Mouse (Mus musculus) kidney, postnatal 25 days (tissue): Measurements from ENCODE around the gene Hc.
A peak's percentile ranks its signal among the peaks of the same experiment; 100 is the strongest.

Experiments used
- DNase-seq, 2 experiments: peaks; one replicate each; pipeline ENCODE4 v3.0.0; 2021; ENCODE audit warnings: mixed read lengths in 2 of 2

The Hc gene

DNA sequence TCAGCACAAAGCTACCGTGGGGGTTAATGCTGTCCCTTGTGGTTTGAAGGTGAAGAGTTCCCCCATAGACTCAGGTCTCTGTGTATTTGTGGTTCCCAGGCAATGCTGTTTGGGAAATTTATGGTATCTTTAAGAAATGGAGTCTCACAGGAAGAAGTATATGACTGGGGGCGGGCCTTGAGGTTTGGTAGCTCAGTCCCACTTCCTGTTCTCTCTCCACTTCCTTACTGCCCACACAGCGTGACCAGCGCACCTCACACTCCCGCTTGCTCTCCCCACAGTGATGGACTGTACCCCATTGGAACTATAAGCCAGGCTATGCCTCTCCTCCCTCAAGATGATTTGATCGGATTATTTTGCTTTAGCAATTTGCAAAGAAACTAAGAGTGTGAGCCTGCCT is 84.8 kb downstream of the Hc start:
- no peak for DNase-seq

DNA sequence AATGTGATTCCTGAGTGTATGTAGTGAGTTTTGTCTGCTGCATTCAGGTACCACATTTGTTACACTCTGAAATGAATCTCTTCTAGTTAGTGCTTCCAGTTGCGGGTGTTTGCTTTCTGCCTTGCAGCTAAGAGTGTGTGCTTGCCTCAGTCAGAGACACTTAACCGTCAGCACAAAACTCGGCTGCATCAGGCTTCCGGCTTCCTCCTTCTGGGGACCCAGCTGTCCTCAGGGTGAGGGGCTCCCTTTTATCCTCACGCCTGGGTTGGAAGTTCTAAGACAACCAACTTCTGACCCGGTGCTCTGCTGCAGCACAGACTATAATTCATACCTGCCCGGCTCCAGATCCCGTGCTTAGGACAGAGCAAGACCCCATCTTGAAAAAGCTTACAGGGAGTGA is 88.2 kb downstream of the Hc start:
- no peak for DNase-seq

DNA sequence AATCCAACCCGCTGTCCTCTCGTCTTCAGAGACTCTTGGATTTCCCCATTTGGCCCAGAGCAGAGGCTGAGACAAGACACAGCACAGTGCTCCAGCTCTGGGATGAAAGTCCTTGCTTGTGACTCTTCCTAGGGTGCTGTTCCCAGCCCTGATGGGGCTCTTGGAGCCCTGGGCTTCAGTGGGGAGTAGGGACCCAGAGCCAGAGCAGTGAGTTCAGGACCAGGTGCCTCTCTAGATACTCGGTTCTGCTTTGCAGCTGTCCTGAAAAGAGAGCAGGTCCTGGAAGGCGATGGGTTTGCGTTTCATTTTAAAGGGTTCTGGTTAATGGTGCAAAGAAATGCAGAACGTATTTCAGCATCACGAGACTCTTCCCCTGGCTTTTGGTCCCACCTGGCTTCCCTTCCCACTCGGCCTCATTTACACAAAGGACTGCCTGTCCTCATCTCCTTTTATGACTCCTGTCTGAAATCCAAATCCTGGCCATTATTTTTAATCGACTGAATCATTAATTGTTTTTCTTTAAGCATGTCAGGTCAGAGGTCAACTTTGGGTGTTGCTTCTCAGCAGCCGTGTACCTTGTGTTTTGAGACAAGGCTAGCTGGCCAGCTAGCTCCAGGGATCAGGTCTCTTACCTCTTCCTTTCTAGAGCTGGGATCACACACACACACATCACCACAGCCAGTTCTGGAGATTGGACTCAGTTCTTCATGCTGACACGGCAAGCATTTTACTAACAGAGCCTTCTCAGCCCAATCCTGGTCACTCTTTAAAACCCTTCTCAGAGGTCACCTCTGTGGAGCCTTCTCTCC is 90.0 kb downstream of the Hc start:
- no peak for DNase-seq

DNA sequence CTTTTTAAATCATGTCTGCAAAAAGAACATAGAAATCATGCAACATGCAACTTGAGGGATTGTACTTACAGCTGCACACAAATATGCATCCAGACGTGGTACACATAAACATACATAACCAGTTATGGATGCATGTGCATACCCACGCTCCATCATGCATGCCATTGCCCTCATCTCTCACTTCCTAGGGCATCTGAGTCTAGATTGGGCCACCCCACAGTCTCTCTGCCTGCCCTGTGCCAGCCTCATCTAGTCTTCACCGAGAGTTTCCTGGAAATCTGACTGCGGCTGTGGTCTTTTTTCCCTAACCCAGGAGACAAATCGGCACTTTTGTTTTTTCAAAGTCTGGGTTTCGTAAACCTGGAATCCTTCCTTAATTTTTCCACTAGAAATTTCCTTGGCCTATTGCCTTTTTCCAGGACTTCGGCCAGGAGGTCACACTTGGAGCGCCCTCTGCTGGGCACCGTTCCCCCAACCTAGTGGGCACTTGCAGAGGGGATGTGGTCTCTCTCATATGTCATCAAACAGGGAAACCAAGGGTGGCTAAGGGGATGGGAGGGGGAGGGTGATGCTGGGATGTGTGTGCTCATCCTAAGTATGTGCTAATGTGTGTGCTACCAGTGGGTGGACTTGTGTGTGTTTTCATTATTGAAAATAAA is 91.0 kb downstream of the Hc start:
- DNase-seq = peak; percentile 83 to 94

DNA sequence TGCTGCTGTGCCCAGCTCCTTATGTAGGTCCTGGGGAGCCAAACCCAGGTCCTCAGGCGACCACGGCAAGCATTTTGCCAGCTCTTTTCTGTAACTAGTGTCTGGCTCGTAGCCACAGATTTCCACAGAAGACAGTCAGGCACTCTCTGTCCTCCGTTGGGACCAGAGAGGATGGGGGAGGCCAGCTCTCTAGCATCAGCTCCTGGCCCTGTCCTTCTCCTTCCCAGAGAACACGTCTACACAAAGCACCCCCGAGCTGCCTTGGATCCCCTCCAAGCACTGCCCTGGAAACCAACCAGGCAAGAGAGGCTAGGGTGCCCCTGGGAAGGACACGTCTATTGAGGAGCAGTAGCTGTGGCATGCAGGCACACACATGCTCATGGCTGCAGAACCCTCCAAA is 92.1 kb downstream of the Hc start:
- peak in 1 of 2 experiments; percentile 44 for DNase-seq

DNA sequence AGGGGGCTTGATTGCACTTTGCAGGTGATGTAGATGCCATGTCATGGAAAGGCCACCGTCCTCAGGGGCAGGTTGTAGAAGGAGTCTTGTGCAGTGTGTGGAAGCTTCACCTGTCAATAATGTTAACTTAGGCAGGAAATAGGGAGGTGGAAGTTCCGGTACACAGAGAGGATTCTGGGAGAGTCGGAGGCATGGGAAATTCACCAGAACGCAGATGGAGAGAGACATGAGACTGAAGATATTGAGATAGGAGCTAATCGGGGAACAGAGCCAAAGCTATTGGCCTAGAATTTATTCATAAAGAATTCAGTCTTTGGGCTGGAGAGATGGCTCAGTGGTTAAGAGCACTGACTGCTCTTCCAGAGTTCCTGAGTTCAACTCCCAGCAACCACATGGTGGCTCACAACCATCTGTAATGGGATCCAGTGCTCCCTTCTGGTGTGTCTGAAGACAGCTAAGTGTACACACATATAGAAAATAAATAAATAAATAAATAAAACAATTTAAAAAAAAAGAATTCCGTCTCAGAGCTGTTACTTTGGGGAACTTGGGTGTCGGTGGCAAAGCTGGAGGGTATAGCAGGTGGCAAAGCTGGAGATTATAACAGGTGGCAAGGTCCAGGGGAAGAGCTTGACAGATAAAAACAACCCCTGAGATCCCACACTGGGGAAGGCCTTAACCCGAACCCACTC is 94.8 kb downstream of the Hc start:
- no peak for DNase-seq

DNA sequence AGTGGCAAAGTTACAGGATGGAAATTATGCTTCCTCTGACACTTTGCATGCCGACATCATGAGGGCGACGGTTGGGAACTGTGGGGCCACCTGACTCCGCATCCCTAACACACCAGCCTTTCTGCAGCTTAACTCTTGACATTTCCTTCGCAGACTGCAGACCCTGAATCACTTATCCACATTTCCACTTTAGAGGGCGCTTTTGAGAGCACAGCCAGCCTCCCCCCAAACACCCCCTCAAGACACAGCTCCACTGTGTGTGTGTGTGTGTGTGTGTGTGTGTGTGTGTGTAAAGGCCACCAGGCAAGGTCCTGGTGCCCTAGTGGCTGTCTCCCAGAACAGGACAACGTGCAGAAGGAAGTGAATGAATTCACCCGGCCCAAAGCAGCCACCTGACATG is 95.4 kb downstream of the Hc start:
- DNase-seq = no peak

DNA sequence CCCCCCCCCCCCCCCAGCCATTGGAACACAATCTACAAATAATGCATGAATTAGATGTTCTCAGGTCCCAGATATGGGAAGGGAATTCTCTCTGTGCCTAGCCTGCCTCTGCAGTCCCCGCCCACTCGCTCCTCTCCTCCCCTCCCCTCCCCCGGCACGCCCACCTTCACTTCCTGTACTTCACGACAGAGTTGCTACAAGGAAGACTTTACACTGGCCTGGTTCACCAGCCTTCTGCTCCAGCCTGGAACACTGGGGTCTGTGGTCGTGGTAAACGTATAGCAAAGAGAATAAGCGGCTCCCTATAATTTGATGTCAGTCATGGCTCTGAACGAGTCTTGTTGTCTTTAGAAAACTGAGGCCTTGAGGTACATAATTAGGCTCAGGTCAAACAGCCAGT is 95.9 kb downstream of the Hc start:
- DNase-seq = peak; percentile 63 to 68

DNA sequence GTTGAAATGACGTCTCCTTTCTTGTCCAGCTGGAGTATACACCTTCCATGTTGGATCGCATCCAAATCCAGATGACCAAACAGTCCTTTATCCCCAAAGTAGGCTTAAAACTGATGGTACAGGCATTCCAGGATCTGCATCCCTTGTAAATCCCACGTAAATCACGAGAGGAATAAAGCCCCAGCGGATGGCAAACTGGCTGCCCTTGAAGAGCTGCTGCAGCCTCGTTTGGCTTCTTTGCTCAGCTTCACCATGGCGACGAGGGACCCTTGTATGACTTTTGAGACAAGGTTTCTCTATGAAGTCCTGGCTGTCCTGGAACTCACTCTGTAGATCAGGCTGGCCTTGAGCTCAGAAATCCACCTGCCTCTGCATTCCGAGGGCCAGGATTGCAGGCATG is 96.6 kb downstream of the Hc start:
- no peak for DNase-seq

DNA sequence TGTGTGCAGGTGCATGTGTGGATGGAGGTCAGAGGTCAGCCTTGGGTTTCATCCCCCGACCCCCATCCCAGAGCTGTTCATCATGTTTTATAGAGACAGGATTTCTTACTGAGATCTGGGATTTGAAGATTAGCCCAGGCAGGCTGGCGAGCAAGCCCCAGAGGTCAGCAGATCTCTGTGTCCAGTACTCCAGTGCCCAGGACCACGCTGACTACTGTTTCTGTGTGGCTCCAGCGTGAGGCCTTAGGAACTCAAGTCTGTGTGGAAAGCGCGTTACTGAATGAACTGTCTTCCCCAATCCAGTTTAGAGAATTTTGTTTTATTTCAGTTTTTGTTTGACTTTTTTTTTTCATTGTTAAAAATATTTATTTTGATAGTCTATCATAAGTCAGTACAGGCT is 97.0 kb downstream of the Hc start:
- no peak for DNase-seq

DNA sequence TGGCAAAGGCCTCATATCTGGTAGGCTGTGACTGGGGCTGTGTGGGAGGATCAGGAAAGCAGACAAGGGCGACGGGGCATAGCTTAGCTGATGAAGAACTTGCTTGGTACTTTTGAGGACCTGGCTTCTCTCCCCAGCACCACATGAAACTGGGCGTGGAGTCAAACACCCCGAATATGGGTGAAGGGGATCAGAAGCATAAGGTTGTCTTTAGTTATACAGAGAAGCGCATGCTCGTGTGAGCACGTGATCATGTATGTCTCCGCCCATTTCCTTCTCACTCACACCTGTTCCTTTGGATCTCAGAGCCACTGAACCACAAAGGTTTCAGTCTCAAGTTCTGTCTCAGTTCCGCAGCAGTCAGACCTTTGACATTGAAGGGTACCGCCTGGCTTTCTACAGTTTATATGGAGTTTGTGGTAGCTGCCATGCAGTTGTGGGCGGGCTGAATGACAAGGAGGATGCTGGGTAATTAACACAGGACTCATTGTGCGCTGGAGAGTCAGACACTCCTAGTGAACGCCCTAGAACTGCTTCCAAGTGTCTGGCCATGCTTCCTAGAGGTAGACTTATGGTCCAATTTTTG is 97.8 kb downstream of the Hc start:
- DNase-seq = peak; percentile 46 to 57

DNA sequence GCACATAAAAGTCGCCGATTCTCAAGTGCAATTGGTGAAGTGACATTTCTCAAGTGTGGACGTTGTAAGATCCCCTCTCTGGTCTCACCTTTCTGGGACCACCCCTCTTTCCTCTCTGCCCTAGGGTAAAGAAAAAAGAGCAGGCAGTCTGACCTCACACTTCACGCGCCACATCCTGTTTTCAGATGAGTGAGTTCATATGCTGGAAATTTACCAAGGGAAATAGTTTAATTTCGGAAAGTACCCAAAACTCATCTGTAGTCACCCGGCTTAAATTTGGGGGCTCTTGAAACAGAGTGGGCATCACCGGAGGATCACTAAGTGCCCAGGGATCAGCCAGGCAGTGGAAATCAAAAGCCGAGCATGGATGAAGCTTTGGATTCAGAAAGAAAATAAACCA is 98.3 kb downstream of the Hc start:
- DNase-seq = no peak

DNA sequence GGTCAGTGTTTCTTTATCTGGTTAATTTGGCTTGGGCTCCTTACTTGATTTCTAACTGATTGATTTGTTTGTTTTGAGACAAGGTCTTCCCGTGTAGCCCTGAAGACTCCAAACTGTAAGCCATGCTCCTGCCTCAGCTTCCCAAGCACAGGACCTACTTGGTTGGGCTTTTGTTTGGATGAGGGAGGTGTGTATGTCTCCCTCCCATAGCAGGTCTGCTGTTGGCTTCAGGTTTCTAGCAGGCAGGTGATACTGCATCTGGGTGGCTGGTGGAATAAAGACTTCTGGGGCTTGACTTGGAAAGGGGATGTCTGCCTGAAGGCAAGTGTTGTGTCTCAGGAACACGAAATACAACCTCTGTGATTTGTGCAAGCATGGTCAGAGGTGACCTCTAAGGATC is 99.0 kb downstream of the Hc start:
- DNase-seq = no peak

DNA sequence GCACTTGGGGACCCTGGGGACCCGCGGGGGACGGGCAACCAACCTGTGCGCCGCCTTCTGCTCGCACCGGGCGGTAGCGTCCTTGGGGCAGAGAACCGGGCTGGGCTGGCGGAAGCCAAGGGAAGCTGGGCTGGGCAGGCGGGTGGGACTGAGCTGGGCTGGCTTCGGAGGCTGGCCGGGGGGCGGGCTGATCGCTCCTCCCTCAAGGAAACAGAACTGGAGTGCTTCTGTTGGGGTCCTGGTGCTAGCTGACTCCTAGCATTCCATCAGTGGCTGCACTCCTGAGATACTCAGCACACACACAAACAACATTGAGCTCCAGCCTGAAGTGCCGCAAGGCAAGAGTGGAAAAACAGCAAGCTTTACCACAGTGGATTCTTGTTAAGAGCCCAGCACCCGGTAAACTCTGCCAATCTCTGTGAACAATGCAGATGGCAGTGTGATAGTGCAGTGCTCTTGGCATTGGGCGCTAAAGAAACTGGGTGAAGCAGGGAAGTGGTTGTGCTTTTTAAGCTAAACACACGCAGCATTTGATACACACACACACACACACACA is 99.7 kb downstream of the Hc start, which contains the start of gene Traf1:
Traf1 (minus strand) TSS at position 292 of the 556 bp plus-strand sequence.
- peak; percentile 67 to 82 for DNase-seq

DNA sequence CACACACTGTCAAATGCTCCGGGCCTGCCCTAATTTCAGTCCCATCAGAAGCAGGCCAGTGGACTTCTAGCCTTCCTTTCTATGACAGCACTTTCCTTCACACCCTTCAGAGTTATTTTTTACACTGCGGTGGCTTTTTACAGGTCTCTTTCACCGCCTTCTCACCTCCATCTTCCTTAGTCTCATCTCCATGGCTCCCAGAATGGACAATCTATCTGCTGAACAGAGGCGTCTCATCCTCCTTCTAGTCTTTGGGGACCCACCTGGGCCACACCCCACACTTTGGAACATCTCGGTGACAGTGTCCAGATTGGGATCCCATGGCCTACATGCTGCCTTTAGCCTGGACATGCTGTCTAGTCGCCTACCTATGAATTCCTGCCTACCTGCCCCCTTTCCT is 100.3 kb downstream of the Hc start:
- DNase-seq = no peak

DNA sequence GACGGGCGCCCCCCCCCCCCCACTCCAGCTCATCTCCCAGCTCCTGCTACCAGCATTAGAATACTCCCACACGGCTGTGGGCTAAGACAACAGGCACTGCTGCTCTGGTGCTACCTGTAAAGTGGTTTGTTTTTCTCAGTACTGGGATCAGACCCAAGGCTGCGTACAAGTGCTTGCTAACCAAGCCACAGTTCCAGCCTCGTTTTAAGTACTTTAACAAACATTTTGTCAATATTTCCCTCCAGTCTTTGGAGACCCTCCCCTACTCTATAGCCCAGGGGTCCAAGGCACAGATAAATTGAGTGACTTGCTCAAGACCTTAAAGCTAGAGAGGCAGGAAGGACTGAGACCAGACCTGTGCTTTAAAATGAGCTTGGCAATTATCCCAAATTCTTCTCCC is 100.8 kb downstream of the Hc start:
- no peak for DNase-seq

DNA sequence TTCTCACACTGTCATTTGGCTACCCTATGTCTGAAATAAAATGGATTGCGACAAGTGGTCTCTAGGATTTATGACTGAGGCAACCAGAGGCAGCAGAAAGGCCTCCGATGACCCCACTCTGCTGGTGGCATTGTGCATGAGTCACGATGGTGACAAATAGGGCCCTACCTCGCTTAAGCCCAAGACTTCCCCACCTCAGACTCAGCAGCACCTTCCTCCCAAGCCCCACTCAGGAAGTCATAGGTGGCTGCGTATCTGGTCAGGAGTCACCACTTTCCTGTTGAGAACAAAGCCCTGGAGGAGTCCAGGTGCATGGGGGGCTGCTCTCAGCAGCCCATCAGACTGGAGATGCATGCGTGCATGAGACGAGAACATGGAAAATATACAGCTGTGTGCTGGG is 102.7 kb downstream of the Hc start:
- no peak for DNase-seq

DNA sequence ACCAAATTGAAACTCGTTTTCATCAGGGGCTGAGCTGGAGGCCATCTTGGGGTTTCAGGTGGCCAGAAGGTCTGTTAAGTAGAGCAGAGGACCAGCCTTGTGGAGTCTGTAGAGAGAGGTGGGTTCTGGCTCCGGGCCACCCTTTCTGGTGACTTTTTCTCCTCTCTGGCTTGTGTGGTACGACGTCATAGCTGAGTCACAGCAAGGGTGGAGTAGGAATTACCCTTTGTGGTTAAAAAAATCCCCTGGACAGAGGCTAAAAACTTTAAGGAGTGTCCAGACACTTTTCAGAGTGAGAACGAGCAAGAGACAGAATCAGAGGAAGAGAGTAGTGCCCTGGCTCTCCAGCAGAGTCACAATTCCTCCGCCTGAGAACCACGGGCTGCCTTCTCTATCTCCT is 103.2 kb downstream of the Hc start:
- no peak for DNase-seq

DNA sequence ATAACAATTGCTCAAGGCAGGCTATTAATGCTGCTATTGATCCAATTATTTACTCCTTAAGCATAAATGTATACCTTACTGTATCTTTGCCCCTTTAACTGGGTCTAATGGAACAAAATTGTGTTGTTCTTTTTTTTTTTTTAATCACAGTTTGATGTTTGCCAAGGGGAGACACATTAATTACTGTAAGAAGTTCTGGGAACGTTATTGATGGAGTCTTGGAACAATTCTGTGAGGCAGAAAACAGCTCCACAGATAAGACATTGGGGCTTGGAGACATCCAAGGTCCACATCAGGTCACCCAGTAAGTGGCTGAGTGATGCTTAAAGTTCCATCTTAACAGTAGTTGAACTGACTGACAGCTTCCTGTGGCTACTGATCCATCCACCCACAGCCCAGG is 103.8 kb downstream of the Hc start:
- DNase-seq = no peak

DNA sequence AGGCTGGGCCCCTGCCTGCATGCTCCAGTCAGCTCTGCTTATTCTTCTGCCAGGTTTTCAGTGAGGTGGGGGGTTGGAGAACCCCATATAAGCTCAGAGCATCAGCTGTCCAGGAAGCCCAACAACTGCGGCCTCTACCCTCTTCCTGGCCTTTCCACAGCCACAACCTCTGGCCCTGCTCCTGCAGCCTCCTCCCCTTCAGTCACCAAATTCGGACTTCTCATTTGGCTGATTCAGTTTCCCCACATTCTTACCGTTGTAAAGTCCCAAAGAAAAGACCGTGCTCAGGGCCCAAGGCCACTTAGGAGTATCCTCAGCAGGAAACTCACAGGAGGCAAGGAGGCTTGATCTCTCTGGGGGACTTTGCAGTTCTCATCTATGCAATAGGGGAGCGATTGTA is 104.3 kb downstream of the Hc start:
- DNase-seq = no peak

DNA sequence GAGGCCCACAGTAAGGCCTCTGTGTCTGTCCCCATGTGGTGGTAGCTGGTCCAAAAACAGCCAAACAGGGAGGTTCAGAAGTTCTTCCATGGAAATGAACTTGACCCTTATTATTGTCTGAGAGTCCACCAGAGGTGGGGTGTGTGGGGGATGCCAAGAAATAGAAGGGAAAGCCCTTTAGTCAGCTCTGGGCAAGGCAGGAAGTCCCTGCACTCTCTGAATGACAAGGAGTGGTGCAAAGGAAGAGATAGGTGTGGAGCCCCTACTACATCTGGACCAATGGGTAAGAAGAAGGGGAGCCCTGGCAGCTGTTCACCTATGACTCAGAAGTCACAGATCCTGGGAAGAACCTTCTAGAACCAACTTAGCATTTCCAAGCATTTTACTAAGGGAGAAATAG is 106.9 kb downstream of the Hc start:
- peak in 1 of 2 experiments; percentile 48 for DNase-seq

DNA sequence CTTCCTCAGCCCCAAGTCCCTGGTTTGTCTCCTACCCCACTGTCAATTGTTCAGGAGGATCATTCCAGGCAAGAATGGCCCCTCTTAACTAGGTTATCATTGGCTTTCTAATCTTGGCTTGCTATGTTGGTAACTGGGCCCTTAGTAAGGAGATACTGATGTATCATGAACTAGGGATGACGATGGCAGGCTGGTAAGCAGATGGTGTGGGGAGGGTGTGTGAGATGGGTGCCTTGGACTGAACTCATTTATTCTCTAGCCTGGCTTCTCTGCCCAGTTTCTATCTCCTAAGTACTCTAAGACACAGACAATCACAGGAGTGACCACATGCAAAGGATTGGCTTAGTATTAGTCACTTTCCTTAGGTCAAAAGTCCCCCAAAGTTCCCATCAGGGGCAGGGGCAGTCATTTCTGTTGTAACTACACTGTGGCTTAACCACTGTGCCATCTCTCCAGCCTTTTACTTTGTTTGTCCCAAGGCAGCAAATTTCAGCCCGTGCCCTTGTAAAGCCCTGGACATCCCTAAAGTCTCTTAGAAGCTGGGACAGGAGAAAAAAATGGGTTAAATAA is 107.6 kb downstream of the Hc start:
- DNase-seq = no peak

DNA sequence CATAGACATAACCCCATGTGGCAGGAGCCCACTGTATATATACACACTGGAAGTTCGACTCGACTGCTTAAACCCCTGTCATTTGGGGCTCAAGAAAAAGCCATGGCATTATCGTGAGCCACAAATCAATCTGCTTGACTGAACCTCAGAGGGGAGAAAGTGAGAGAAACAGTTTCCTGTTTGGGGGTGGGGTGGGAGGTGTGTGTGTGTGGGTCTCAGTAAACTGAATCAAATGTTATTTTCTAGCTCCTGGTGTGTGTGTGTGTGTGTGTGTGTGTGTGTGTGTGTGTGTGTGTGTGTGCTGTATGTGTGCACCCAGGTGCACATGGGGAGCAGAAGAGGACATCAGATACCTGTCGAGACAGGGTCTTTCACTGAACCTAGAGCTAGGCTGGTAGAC is 108.2 kb downstream of the Hc start:
- no peak for DNase-seq
